Mouse (Mus musculus) CH12F3 (cell line): ENCODE results near the gene Shroom3.

Experiments
- in situ Hi-C: fragments of 300-500 bp; cut with MboI; formaldehyde crosslinking; loops from 2 replicates; pipeline ENCODE4 v1.14.3; 2020; ENCODE audit warnings: low sequenced_read_pairs

Gene Shroom3

DNA sequence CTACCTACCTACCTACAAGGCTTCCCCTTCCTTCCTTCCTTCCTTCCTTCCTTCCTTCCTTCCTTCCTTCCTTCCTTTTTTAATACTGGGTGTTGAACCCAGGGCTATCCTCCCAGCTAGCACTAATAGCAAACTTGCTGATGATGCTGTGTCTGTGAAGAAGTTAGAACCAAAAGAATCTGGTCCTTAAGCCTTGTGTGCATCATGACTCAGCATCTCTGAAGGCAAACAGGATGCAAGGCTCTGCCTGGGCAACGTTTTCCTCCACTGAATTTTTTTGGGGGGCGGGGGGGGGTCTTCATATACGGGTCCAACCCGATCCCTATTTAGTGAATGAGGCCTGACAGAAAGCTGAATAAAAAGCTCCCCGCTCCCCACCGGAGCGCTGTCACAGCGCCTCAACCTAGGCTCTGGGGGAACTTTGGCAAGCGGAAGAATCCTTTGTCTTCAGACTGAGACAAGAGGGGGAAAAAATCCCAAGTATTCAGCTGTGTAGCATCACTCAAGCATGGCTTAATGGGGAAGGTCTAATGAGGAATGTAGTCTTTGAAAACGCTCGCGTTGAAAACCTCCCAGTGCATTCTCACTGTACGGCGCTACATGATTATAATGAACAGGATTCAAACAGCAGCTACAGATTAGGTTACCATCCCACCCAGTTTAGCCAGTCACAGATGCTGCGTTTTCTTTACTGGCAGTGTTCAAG, 15.0 kb downstream of the Shroom3 start:
- in situ Hi-C loops: no loop called here

DNA sequence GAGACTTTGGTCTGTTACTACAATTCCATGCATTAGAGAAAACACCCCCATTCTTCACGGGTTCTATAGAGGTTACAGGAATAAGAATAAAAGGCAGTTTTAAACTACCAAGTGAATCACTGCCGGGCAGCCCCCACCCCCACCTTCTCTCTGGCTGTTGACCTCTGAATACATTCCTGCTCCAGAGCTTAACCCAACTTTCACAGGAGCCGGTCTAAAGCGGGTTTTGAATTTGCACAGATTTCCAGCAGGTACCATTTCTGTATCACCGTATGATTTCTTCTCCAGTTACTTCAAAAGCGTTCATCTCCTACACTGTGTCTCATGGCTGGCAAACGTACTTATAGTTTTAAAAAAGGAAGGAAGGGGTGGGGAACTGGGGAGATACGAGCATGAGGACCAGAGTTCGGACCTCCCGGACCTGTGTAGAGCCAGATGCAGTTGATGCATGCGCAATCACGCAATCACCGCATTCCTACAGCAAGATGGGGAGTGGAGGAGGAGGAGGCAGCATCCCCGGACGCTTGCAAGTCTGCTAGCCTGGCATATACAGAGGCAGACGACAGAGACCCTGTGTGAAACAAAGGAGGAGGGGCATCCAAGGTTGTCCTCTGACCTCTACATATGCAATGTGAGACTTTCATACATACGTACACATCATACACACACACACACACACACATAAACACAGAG, 15.7 kb downstream of the Shroom3 start:
- in situ Hi-C loops: no loop called here

DNA sequence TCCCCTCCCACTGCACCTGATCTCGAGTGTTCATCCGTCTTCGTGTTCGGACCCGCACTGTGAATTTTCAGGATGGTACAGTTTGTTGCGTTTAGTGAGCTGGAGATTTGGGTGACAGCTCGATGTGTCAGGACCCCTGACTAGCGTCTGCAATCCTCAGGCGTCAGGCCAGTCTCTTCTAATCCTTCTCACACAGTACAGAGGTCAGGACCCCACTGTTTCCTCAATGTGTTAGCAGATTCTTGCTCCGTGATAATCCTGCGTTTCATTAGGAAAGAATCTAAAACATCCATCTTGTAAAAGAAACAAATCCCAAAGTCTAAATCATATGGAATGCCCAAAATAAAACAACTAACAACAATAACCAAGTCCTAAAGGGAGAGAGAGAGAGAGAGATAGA, 18.5 kb downstream of the Shroom3 start:
- in situ Hi-C loops: no loop called here

DNA sequence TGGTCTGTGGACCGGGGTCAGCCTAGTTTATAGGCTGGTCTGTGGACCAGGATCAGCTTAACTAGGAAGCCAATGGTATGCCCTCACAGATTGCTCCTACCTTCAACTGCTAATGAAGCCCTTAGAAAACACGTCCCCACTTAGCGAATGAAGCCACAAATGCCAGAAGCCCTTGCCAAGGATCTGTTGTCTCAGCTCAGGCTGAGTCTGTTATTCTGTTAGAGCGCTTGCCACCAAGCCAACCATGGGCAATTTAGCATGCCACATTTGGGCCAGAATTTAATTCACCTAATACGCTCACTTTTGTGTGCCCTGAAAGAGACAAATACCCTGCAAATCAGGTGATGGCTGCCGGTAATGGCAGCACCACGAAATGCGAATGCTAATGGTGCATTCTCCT, 20.4 kb downstream of the Shroom3 start:
- in situ Hi-C loops: no loop called here

DNA sequence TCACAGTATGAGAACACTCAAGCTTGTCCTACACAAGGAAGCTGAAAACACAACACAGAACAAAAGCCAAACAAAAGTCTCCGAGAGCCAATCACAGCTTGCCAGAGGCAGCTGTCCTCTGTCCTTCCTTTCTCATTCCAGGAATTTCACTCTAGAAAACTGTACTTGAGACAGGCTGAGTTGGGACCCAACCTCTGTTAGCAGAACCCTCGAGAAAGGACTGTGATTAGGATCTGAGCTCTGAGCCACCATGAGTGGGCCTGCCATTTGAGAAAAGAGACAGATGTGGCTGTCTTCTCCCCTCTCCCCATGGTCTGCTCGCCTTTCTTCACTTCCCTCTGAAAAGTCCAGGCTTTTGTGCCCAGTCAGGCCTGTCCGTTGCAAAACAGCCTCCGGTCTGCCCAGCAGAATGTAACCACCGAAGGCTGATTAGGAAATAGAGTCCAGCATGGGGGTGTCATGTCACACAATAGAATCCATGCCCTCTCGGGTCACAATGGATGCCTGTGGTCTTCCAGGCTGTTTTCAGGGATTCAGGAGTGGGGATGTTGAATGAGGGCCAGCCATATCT, 24.8 kb downstream of the Shroom3 start:
- in situ Hi-C loops: no loop called here

DNA sequence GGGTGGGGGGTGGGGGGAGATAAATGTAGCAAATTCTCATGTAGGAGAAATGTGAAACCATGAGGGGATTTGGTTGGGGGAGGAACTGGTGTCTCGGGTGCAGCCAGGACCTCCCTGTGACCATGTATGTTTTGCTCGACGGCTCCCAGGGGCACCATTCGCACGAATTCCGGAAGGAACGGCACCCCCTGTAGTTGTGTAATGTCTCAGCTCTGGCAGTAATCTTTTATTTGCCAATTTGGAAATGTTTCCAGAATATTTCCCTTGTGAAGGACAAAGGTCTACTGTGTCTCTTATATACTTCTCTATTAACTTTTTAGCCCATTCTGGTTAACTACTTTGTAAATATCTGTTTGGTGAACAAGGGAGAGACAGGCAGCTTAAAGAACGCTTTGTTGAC, 27.5 kb downstream of the Shroom3 start:
- in situ Hi-C loops: no loop called here

DNA sequence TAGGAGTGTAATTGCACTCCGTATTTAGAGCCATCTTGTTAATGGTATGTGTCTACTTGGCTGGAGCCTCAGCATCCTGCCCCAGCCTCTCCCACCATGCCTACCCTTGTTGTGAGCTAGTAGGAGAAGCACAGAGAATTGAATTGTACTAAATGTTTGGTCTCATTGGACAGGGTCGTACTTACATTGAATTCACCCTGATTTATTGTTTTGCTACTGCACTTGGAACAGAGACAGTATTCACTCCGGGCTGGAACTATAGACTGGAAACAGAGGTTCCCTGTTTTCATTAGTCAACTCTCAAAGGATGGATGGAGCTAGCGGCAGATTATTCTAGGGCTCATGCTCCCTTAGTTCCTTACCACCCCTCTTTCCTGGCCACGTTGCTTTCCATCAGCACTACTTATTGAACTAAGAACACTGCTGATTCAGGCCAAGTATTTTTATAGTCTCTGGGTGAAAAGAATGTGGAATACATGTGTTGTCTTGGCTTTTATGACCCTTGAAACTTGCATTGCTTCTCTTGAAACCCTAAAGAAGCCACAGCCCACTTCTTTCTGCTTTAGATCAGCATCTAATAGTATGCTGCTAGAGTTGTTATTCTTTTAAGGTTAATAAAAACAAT, 28.5 kb downstream of the Shroom3 start:
- in situ Hi-C loops: no loop called here

DNA sequence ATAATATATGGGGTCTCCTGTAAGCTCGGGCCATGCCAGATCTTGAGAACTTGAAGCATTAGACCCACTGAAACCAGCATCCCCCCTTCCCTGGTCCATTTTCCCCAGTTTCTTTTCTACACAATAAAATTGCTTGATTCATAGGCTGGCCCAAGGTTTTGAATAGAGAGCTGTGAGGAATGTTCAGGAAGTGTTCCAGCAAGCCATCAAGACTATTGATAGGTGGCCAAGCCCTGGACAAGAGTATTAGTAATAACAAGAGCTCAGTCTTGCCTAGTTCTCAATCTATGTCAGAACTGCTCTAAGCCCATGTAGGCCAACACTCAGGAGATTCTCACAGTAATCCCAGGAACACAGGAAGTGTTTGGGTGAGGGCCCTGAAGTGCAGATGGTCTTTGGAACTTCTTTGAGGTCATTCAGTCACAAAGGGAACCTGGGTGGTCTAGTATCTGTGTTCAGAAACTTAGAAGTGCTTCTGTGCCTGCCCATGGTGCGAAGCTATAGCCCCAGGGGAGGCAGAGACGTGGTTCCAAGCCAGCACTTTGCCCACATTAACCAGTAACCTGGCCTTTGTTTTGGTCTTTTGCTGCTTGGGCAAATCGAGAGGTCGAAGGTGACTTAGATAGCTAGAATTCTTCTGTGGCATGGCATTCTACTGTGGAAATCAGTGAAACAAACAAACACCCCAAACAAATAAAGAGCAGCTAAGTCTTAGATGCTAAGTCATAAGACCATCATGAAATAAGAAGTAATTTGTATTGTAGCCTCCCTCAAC, 29.6 kb downstream of the Shroom3 start:
- in situ Hi-C loops: no loop called here

DNA sequence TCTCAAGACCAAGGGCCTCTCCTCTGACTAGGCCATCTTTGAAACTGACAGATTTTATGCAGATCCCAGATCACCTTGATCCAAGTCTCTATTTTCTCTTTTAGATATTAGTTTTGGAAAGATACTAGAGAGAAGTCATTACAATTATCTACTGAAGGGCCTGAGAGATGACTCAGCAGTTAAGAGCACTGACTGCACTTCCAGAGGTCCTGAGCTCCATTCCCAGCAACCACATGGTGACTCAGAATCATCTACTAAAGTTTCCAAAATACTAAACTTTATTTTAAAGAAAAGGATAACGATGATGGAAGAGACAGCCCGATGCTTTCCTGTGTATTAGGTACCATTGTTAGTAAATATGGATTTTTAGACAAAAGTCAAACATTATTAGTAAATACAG, 31.7 kb downstream of the Shroom3 start:
- in situ Hi-C loops: no loop called here

DNA sequence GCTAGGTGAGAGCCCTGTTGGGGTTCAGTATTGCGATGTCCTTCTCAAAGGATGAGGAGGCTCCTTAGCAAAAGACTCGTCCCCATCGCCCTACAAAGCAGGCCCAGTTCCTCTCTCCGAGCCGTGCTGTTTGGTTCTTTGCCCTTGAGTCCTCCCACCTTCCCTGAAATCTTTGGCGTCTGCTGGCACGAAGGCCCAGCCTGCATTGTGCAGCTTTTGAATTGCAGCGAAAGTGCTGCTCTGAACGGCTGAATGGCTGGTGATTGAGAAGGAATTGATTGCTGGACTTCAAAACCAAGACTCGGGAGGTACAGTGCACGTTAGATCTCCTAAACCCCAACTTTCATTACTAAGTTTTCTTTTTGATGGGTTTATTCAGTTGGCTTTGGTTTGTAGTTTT, 32.1 kb downstream of the Shroom3 start:
- in situ Hi-C loops: no loop called here

DNA sequence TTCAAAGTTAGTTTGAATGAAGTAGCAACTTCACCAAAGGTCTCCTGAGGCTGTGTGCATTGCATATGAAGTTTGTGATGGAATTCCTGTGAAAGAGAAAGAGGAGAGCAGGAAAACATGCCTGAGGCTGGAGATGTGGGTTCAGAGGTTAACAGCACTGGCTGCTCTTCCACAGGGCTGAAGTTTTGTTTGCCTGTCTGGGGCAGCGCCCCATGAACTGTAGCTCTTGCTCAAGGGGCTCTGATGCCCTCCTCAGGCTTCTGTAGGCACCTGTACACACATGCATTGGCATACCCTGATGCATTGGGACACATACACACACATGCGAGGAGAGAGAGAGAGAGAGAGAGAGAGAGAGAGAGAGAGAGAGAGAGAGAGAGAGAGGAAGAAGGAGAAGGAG, 32.7 kb downstream of the Shroom3 start:
- in situ Hi-C loops: no loop called here

DNA sequence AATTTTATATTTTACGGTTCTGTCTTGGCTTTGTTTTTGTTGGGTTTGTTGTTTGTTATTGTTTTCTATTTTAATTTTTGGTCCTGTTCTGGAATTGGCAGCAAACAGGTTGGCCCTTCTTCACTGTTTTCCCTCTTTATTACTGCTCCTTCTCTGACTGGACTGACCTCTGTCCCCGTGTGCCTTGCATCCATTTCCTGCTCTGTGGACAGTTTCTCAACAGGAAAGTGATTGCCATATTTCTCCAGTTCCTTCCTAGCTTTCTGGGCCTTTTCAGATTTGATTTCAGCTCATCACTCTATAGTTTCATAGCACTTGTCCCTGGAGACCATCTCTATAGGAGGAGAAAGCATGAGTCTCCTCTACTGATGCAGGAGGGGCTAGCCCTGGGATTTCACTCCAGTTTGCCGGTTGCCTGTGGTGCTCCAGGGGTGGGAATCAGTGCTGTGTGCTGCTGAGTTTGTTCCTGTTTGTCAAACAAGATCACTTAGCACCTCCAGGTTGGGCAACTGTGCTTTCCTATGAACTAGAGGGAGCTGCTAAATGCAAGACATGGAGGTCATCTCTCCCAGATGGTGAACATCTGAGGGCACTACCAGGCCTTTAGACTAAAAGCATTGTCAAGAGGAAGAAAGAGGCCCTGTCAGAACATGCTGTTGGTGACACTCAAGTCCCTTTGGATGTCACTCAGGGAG, 34.6 kb downstream of the Shroom3 start:
- in situ Hi-C loops: no loop called here

DNA sequence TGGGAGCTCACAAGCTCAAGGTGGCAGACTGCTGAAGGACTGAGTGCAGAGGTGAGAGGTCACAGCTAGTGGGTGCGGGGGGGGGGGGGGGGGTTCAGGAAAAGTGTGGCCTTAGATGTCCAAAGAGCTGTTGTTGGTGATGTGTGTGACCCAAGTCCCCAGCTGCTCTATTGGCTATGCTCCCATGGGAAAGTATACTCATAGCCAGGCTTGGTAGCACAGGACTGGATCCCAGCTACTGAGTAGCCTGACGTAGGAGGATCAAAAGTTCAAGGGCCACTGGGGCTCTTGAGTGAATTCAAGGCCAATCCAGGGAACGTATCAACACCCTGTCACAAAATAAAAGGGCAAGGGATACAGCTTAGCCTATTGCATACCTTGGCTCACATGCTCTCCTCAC, 35.6 kb downstream of the Shroom3 start:
- in situ Hi-C loops: no loop called here

DNA sequence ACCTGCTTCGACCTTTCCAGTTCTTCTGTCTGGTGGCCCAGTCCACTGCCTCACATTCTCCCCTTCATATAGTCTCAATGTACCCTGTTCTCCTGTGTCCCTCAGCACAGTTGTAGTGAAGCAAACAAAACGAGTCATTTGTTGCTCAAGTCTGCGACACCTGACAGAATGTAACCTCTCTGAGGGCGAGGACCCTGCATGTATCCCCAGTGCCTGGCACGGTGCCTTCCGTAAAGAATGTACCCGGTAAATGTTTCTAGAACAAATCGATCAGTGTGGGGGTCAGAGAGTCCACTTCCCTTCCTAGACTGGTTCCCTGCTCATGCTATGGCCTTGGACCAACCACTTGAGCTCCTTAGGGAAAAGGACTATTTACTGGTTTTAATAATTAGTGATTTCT, 38.4 kb downstream of the Shroom3 start:
- in situ Hi-C loops: no loop called here

DNA sequence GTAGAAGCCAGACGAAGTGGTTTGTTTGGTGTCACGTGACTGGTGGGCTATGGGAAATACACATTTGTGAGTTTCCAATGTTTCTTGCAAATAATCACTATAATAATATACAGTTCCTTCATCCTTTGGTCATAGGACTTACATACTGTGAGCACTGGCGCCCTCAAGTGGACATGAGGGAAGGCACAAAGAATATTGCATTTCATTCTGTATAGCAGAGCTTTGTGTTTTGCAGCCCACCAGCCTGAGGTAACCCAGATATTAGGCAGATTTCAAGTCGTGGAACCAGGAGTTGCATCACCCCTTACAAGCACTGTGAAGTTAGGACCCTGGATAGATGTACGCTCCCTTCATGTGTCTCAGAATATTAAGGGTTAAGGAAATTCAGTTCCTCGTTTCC, 42.7 kb downstream of the Shroom3 start:
- in situ Hi-C loops: no loop called here

DNA sequence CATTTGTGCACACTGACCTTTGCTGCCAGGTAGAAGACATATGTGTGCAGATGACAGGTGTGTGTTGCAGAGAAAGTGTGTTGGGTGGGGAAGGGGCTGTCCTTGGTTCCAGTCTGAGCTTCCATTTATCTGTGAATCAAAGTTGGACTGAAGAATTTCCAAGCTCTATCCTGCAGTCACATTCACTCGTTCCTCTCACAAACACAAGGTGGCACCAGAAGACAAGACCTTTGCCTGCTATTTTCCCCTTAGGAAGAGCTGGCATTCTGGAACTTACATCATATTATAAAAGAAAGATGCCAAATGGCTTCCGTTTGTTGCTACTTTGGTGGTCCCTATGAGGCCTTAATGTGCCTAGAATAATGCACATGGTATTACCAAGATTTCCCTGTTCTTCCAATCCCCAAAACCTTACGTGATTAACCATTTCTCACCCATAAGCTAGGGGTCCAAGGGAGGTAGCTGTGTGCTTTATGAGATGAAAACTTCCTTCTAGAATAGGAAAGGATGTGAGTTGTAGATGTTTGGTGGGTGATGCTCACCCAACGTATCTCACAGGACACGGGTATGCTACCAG, 45.1 kb downstream of the Shroom3 start:
- in situ Hi-C loops: no loop called here

DNA sequence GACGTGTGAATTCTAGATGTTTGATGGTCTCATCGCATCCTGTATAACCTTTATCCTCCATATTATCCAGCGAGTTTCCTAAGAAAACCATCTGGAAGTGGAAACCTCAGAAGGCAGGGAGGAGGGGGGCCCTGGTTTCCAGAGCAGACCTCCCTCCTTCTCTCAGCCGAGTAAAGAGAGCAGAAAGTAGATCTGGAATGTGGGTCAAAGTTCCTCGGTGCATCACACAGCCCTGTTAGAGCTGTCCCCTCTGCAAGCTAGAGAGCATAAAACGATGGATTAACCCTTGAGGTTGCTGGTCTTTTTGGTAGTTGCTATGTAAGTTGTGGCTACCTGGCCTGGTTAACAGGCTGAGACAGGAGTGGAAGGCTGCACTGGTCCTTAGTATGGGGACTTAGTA, 46.0 kb downstream of the Shroom3 start:
- in situ Hi-C loops: no loop called here

DNA sequence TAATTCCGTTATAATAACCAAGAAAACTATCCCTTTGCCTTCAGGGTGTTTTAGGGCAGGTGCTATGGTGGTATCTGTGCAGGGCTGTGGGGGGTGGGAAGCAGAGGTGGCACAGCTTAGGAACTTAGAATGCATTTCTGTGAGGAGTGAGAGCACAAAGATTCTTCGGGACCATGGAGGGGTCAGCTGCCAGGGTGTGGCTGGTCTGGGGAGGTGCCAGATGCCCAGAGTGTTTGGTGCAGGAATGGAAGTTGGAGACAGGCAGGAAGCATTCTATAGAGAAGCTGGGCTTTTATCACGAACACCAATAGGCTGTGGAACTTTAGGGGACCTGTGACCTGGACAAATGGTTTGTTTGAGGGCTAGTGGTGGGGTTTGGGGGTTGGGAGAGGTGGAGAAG, 58.6 kb downstream of the Shroom3 start:
- in situ Hi-C loops: no loop called here

DNA sequence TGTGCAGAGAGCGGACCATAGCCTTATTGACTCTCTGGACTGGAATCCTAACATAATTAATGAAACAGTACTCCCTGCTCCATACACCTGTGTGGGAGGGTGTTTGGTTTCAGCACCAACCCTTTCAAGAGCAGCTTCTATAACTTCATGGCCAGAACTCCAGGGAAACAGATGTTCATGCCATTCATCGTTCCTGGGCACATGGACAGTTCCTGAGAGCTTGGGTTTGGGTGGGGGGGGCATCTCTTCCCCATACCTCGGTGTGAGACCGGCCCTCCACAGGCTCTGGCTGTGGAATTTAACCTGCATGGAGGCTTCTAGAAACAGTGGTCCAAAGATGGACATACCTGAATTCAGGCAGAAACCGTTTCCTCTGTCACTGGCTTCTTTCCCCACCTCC, 59.5 kb downstream of the Shroom3 start:
- in situ Hi-C loops: no loop called here
